Mouse (Mus musculus) neutrophil, adult 59 days (primary cell): ENCODE results near the gene Spn. TPM values are rescaled to one million over a fixed set of nuclear protein-coding genes. Genes with fewer than 3 reads are reported as not detected.

Experiments used
- total RNA-seq, 2 experiments: library from RNA; stranded (reverse); gene quantifications; 1 replicate in 1 of 2; 2 replicates in 1 of 2; pipeline ENCODE4 v1.2.4; 2023

The Spn gene
- 100 to 1,000 TPM; 126 to 127 TPM for total RNA-seq

GRCm38 (mm10) chr7:127137262-127138017 lies at the start of gene Spn:
Spn (minus strand) TSS chr7:127137823.

GRCm38 (mm10) chr7:127121911-127122270 lies 15.7 kb downstream of the Spn start, which contains the start of gene Qprt:
Qprt (minus strand) TSS chr7:127122226.

GRCm38 (mm10) chr7:127091114-127091896 lies 46.3 kb downstream of the Spn start, which contains the start of gene AI467606:
AI467606 (plus strand) TSS chr7:127091359.

GRCm38 (mm10) chr7:127087278-127088010 lies 50.2 kb downstream of the Spn start, which contains the start of gene Zg16:
Zg16 (minus strand) TSS chr7:127087328.

Other genes with a start within 250 kb of the Spn start
- 10 to 100 TPM; 43.6 to 45.3 TPM for gene Tmem219, start 214.9 kb downstream of the Spn start, total RNA-seq
- gene Kctd13, start 208.9 kb downstream of the Spn start, total RNA-seq, result 10 to 100 TPM; 19.0 to 20.9 TPM
- not detected for gene Asphd1, start 188.2 kb downstream of the Spn start, total RNA-seq
- gene Sez6l2, start 187.3 kb downstream of the Spn start, total RNA-seq, result 1 to 10 TPM; 1.7 to 1.9 TPM
- gene Cdipt, start 161.9 kb downstream of the Spn start, total RNA-seq, result 10 to 100 TPM; 58.6 to 74.2 TPM
- gene Cdiptos, start 161.7 kb downstream of the Spn start, total RNA-seq, result 1 to 10 TPM; 1.5 to 1.7 TPM
- 10 to 100 TPM; 40.7 to 54.2 TPM for gene Mvp, start 123.2 kb downstream of the Spn start, total RNA-seq
- 1 to 10 TPM; 2.1 to 7.5 TPM for gene Pagr1b, start 121.3 kb downstream of the Spn start, total RNA-seq
- 10 to 100 TPM in 1 of 2 experiments, 1 to 10 TPM in 1; 8.7 to 32.2 TPM for gene Pagr1a, start 120.5 kb downstream of the Spn start, total RNA-seq
- 10 to 100 TPM in 1 of 2 experiments, under 1 TPM in 1; 0.20 to 34.3 TPM for gene Gm42742, start 116.7 kb downstream of the Spn start, total RNA-seq
- under 1 TPM in 1 of 2 experiments, not detected in 1; 0.20 TPM for gene Prrt2, start 116.6 kb downstream of the Spn start, total RNA-seq
- gene Maz, start 110.8 kb downstream of the Spn start, total RNA-seq, result 100 to 1,000 TPM; 181 to 187 TPM
- gene Kif22, start 95.4 kb downstream of the Spn start, total RNA-seq, result 10 to 100 TPM; 60.6 to 63.2 TPM
- 1 to 10 TPM in 1 of 2 experiments, under 1 TPM in 1; 0.60 to 1.6 TPM for gene Zg16, start 50.5 kb downstream of the Spn start, total RNA-seq
- gene AI467606, start 46.5 kb downstream of the Spn start, total RNA-seq, result 100 to 1,000 TPM; 131 to 144 TPM
- gene Qprt, start 15.6 kb downstream of the Spn start, total RNA-seq, result 1 to 10 TPM; 4.2 to 6.3 TPM
- gene Cd2bp2, start 58.2 kb upstream of the Spn start, total RNA-seq, result 10 to 100 TPM; 47.7 to 62.5 TPM
- gene Tbc1d10b, start 70.6 kb upstream of the Spn start, total RNA-seq, result 100 to 1,000 TPM; 123 to 138 TPM
- gene Mylpf, start 71.1 kb upstream of the Spn start, total RNA-seq, result 1 to 10 TPM; 7.7 to 8.4 TPM
- 1 to 10 TPM; 4.2 to 4.5 TPM for gene Zfp553, start 95.2 kb upstream of the Spn start, total RNA-seq
- 100 to 1,000 TPM; 106 to 111 TPM for gene Sept1, start 95.3 kb upstream of the Spn start, total RNA-seq
- gene Zfp771, start 106.5 kb upstream of the Spn start, total RNA-seq, result 1 to 10 TPM; 5.1 to 5.8 TPM
- 10 to 100 TPM; 28.7 to 31.2 TPM for gene Dctpp1, start 122.9 kb upstream of the Spn start, total RNA-seq
- 100 to 1,000 TPM; 115 to 120 TPM for gene Sephs2, start 136.2 kb upstream of the Spn start, total RNA-seq
- gene Itgal, start 158.4 kb upstream of the Spn start, total RNA-seq, result 100 to 1,000 TPM; 224 to 235 TPM
- 1 to 10 TPM; 7.0 to 9.0 TPM for gene Zfp768, start 207.8 kb upstream of the Spn start, total RNA-seq
- gene Zfp747, start 238.2 kb upstream of the Spn start, total RNA-seq, result 1 to 10 TPM; 6.7 to 6.8 TPM
- 1 to 10 TPM; 1.1 to 3.0 TPM for gene 9130019O22Rik, start 249.3 kb upstream of the Spn start, total RNA-seq